Mouse (Mus musculus) myocyte (in vitro differentiated cells): ENCODE measurements around the gene Patl2.

Experiments used
- CEBPB ChIP-seq: IDR thresholded peaks from 2 replicates; pipeline ENCODE4 v1.6.1; 2011; ENCODE audit warnings: mild to moderate bottlenecking, moderate library complexity; ENCODE audit not compliant: poor library complexity, insufficient read depth, severe bottlenecking
- E2F4 ChIP-seq: IDR thresholded peaks from one replicate; pipeline ENCODE4 v1.6.1; 2011; ENCODE audit warnings: mild to moderate bottlenecking, control low read depth, moderate library complexity; ENCODE audit not compliant: insufficient read depth
- MAX ChIP-seq: IDR thresholded peaks from one replicate; pipeline ENCODE4 v1.6.1; 2011; ENCODE audit warnings: low read depth, mild to moderate bottlenecking, control low read depth
- POLR2A ChIP-seq: IDR thresholded peaks from one replicate; pipeline ENCODE4 v1.6.1; 2011; ENCODE audit warnings: low read depth, mild to moderate bottlenecking, control low read depth, moderate library complexity; ENCODE audit not compliant: insufficient read length
- TCF12 ChIP-seq: IDR thresholded peaks from one replicate; pipeline ENCODE4 v1.6.1; 2011; ENCODE audit warnings: mild to moderate bottlenecking, control low read depth; ENCODE audit not compliant: poor library complexity, insufficient read depth, severe bottlenecking

- TF ChIP-seq POLR2A: no peak
- TF ChIP-seq E2F4: no peak
- no peak for TF ChIP-seq TCF12
- TF ChIP-seq MAX: no peak
- no peak for TF ChIP-seq CEBPB
These were observed 762 bp upstream of the Patl2 start for GRCm38 (mm10) chr2:122186751-122187150.
